Mouse (Mus musculus) lung, adult 2 months (tissue): Measurements from ENCODE around the gene Trpv5. TPM values are rescaled to one million over a fixed set of nuclear protein-coding genes. Genes with fewer than 3 reads are reported as not detected.

Experiments used
- DNase-seq: peaks from one replicate; pipeline ENCODE4 v3.0.0; 2022
- H3K4me1 ChIP-seq: fragments of 200-500 bp; 2 replicates; pipeline ENCODE4 v1.6.1; 2011; ENCODE audit warnings: low read length; ENCODE audit not compliant: control insufficient read depth, insufficient read depth
- H3K4me3 ChIP-seq: fragments of 200-500 bp; replicated peaks from 2 replicates; pipeline ENCODE3; 2011; ENCODE audit warnings: low read depth, mild to moderate bottlenecking, control low read depth, low read length; ENCODE audit errors: extremely low read depth
- CTCF ChIP-seq: fragments of 200-500 bp; IDR thresholded peaks from 2 replicates; pipeline ENCODE4 v1.5.1; 2011; ENCODE audit warnings: mild to moderate bottlenecking, low read length, control low read depth; ENCODE audit not compliant: insufficient read depth
- POLR2A ChIP-seq: fragments of 200-500 bp; IDR thresholded peaks from 2 replicates; pipeline ENCODE4 v1.6.1; 2011; ENCODE audit warnings: low read depth, mild to moderate bottlenecking, control low read depth, low read length, borderline replicate concordance; ENCODE audit errors: extremely low read depth
- WGBS: fragments of 180-500 bp; shearing (Covaris S2); methylation state at CpG from one replicate; pipeline ENCODE4 v1.1.7; 2018; 5-methylcytosine and 5-hydroxymethylcytosine counted together
- polyA plus RNA-seq: library from polyadenylated mRNA; depleted of rRNA; stranded (reverse); fragments of >200 nt; gene quantifications from 2 replicates; pipeline ENCODE4 v1.2.3, GENCODE M21; 2012

Gene Trpv5
- polyA plus RNA-seq, 1 experiment, result not detected

DNA sequence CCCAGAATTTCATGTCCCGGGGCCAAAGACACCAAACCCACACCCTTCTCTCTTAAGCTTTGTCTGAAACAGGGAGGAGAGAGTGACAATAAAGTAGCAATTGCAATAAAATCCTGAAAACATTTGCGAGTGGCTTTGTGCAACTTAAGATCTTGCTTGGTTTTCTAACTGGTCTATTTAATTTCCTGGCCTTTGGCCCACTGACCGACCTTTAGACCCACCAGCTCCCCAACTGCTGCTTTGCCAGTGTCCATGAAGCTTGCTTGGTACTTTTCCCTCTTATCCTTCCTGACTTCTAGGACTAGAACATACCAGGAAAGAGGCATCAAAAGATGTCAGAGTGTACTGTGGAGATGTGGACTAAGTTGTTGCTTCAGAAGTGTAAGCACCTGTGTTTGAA lies 5.0 kb upstream of the Trpv5 start:
- WGBS, result 83% methylated on average over 3 of the region's 3 CpGs
- TF ChIP-seq POLR2A (no peak), CTCF (no peak)
- Histone ChIP-seq H3K4me3 (no peak overlapping the region), H3K4me1 (no peaks in the 10 kb centered on the region)
- DNase-seq, result no peak

DNA sequence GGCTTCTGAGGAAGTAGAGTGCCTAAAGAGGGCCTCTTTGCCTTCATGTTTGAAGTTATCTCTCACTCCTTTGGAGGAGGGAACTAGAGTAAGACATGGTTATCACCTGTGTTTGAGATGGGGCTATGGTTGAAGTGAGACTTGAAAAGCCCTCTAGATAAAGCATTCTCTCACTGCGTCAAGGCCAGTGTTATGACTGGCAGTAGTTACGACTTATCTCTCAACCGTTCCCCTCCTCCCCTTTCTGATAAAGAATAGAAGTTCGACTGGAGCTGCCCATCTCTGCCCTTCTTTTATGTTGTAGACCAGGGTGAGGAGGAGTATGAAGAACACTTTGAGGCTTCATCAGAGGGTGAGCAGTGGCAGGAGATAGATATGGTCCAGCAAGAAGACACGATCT lies 4.3 kb upstream of the Trpv5 start:
- WGBS, result 64% methylated on average over 5 of the region's 5 CpGs
- Histone ChIP-seq H3K4me3 (no peak overlapping the region), H3K4me1 (no peaks in the 10 kb centered on the region)
- no peak for DNase-seq
- no peak for TF ChIP-seq CTCF

DNA sequence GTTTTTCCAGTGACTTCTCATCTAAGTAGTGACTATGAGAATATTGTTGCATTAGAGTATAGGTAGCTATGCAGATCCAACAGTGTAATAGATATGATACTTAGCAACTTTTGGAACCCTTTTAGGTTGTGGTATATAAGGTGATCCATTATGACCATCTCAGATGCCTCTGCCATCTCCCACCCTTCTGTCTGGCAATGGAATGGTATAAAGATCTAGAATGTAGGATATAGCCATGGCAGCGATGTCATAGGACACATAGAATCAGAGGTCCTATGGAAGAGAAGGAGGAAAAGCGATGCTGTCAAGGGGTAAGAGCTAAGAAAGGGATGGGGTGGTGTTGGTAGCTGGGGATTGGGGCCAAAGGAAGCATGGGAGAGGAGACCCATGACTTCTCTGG lies 3.6 kb upstream of the Trpv5 start, which contains the start of gene Llcfc1:
Gene Llcfc1 (plus strand): TSS at position 301 of the 400 bp plus-strand sequence.
- H3K4me3 ChIP-seq, result no peak within 1 kb of the TSS
- TF ChIP-seq POLR2A (no peak), CTCF (no peak)
- DNase-seq, result no peak
- no peaks in the 10 kb centered on the region for H3K4me1 ChIP-seq
- WGBS, result 79% methylated on average over 2 of the region's 2 CpGs

DNA sequence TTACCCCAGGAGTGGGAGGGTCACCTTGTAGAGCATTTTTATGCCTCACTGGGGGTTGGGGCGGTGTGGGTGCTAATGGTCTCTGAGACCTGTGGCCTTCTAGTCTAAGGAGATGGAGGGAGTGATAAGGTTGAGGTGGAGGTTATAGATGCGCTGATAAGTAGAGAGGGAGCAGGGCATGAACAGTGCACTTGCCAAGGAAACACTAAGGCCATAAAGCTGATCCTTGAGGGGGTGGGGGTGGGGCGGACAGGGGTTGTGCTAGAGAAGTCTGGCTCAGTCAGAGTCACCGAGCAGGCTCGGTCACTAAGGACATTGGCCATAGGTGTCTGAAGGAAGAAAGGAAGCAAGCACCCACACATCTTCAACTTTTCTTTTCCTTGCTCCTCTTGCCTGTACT lies 1.1 kb upstream of the Trpv5 start:
- 72% methylated on average over 5 of the region's 5 CpGs for WGBS
- Histone ChIP-seq H3K4me1 (no peaks in the 10 kb centered on the region), H3K4me3 (no peak overlapping the region)
- TF ChIP-seq POLR2A (no peak), CTCF (no peak)
- no peak for DNase-seq

DNA sequence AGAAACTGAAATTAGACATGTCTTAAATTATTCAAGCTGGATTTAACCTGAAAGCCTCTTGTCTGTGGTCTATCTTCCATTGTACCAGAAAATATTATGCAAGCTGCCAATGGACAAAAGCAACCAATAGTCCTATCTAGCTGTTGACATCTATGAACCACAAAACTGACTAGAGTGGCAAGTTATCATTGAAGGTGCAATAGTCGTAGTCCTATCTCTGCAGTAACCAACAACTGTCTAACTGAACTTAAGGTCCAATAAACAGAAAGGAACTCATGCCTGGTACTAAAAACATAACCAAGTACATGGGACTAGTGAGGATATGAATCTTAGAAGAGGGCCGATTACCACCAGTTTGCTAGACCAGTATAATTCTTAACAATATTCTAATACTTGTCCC lies 4.0 kb downstream of the Trpv5 start:
- DNase-seq, result no peak
- Histone ChIP-seq H3K4me1 (no peaks in the 10 kb centered on the region), H3K4me3 (no peak overlapping the region)
- TF ChIP-seq POLR2A, result no peak
- no peak for TF ChIP-seq CTCF
- 88% methylated on average over 2 of the region's 2 CpGs for WGBS

DNA sequence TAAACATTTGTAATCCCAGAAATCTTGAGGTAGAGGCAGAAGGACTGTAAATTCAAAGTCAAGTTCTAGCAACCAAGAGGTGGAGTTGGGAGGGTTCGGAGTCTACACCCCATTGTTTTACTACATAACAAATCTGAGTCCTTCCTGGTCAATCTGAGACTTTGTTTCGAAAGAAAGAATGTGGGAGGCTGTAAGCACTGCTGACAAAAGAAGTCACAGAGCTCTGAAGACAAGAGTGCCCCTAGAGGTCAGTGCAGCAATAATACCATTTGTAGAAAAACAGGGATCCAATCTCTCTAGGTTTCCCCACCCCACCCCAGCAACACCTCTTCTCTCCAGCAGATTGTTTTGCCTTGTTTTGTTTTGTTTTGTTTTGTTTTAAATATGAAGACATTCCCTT lies 18.2 kb downstream of the Trpv5 start:
- TF ChIP-seq POLR2A (no peak), CTCF (no peak)
- WGBS, result 24% methylated on average over 2 of the region's 2 CpGs
- no peak for DNase-seq
- no peak overlapping the region for H3K4me3 ChIP-seq
- H3K4me1 ChIP-seq, result no peaks in the 10 kb centered on the region

DNA sequence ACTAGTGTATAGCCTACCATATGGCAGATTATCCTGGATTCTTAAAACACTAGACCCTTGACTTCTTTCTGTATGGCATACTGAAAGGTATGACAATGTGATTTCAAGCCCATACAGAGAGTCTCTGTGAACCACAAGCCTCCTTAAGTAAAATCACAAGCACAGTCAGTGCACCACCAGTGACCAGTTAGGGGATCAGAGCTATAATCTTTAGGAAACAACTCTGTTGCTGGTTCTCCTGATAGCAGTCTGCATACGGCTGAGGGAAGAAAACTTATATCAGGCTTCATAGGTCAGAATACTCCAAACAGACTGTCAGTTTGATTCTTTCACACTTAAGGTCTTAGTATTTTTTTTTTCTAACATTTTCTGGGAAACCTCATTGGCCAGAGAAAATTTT lies 22.1 kb downstream of the Trpv5 start:
- 53% methylated on average over 1 of the region's 1 CpGs for WGBS
- TF ChIP-seq CTCF (no peak), POLR2A (no peak)
- H3K4me3 ChIP-seq, result no peak overlapping the region
- DNase-seq, result no peak
- no peaks in the 10 kb centered on the region for H3K4me1 ChIP-seq

DNA sequence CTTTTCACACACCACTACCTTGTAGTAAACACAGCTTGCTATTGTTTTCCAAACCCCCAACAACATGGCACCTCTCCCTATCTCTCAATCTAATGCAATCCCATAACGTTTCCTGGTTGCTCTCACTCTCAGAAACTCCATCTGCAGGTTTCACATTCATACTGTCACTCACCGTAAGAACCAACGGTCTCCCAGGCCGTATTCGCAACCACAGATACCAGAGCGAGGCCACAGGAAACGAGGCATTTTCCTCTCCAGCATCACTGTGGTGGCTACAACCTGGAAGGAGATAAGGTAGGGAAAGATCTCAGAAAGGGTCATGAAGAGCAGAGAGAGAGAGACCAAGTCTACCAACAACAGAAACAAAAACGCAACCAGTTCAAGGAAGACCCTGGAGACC lies 25.9 kb downstream of the Trpv5 start:
- no peak for DNase-seq
- H3K4me3 ChIP-seq, result no peak overlapping the region
- H3K4me1 ChIP-seq, result no peaks in the 10 kb centered on the region
- 70% methylated on average over 8 of the region's 8 CpGs for WGBS
- TF ChIP-seq CTCF, result no peak
- TF ChIP-seq POLR2A, result no peak

DNA sequence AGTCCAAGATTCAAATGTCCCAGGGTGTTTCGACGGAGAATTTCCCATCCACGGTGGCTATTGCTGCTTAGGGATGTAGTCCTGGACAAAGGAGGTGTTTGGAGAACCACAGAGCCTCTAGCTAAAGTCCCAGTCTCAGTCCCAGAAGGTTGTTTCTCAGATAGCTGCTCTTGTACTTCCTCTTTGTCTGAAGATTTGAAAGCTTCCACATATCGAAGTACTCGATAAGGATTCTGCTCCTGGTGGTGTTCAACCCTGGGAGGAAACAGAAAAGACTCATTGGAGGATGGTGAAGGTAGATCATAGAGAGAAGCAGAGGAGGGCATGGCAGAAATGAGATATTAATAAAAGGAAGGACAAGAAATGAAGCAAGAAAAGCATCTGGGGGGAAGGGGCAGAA lies 27.4 kb downstream of the Trpv5 start:
- 86% methylated on average over 5 of the region's 5 CpGs for WGBS
- TF ChIP-seq POLR2A (no peak), CTCF (no peak)
- no peak for DNase-seq
- Histone ChIP-seq H3K4me3 (no peak overlapping the region), H3K4me1 (no peaks in the 10 kb centered on the region)

DNA sequence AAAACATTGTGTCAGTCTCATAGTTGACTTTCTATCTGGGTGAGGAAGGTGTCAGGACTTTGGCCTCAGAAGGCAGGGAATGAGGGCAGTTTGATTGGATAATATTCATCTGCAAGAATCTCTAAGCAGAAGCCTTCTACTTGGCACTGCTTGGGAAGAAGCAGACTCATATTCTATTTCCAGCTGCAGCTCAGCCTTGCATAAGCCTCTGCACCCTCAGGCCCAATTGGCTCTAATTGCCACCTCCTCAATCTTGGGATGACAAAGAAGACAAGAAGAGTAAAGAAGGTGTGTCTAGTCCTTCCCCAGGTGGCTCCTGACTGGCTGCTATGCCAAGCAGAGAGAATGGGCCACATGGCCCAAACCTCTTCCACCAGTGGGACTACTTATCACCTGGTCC lies 33.9 kb downstream of the Trpv5 start:
- TF ChIP-seq POLR2A (no peak), CTCF (no peak)
- H3K4me3 ChIP-seq, result no peak overlapping the region
- H3K4me1 ChIP-seq, result no peaks in the 10 kb centered on the region
- DNase-seq, result no peak

DNA sequence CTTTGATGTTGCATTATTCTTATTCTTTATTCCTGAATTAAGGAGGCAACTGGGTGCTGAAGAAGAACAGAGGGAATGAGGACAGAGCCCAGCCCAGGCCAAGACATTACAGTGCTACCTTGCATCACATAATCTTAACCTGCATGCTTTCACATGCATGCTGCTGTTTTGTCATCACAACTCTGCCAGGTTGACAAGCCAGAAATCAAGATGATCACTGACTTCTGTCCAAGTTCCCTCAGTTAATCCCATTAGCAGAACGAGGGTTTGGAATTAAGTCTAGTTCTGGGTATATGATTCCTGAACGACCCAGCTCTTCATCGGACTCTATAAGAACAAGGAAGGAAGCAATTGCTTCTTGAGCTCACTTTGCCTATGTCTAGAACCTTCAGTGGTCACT lies 34.3 kb downstream of the Trpv5 start:
- no peak overlapping the region for H3K4me3 ChIP-seq
- WGBS, result 84% methylated on average over 3 of the region's 3 CpGs
- TF ChIP-seq CTCF (no peak), POLR2A (no peak)
- no peak for DNase-seq
- H3K4me1 ChIP-seq, result no peaks in the 10 kb centered on the region
